ENCODE assay signal across 25 mouse cellular contexts in genomic region chr5:72798563-72798962, GRCm38 (mm10). TPM values are rescaled to one million over a fixed set of nuclear protein-coding genes. Genes with fewer than 3 reads are reported as not detected.
DNase-seq lines count a peak whose midpoint lies in the region; ATAC-seq and TF ChIP-seq lines count a peak whose summit lies in the region.
"Had no signal": no experiment of that assay in that cellular context is flagged by ENCODE, and none has a peak within 500 bp of the region (broad histone marks: within the 10 kb centered on the region; RNA-seq: fewer than 3 reads in every experiment).

No protein-coding gene starts in this region.

- TF ChIP-seq POLR2A in brain, embryonic 14.5 days (IDR thresholded peaks at IDR 0.05; ENCODE audit: borderline replicate concordance, extremely low read depth, insufficient read depth, insufficient read length, poor library complexity, severe bottlenecking) = no peak

- H3K9me3 ChIP-seq in midbrain, embryonic 11.5 days (ENCODE audit: control insufficient read depth, low read length) = no peaks in the 10 kb centered on the region
- H3K9me3 ChIP-seq in midbrain, postnatal 0 days (ENCODE audit: low read length) = no peaks in the 10 kb centered on the region
- no peaks in the 10 kb centered on the region for H3K9me3 ChIP-seq in midbrain, embryonic 13.5 days
- no peaks in the 10 kb centered on the region for H3K9me3 ChIP-seq in midbrain, embryonic 15.5 days
- H3K9me3 ChIP-seq: embryonic facial prominence, embryonic 13.5 days; embryonic facial prominence, embryonic 15.5 days; forebrain, embryonic 10.5 days; forebrain, embryonic 12.5 days had no signal

- no peaks in the 10 kb centered on the region for H3K27me3 ChIP-seq in midbrain, embryonic 11.5 days (ENCODE audit: control insufficient read depth, insufficient read depth, low read length)
- H3K27me3 ChIP-seq in midbrain, postnatal 0 days (ENCODE audit: insufficient read depth, low read length) = no peaks in the 10 kb centered on the region
- H3K27me3 ChIP-seq in midbrain, embryonic 13.5 days = no peaks in the 10 kb centered on the region
- H3K27me3 ChIP-seq in midbrain, embryonic 15.5 days (replicated peaks) = no peaks in the 10 kb centered on the region
- H3K27me3 ChIP-seq: embryonic facial prominence, embryonic 13.5 days; embryonic facial prominence, embryonic 15.5 days; forebrain, embryonic 12.5 days had no signal

- no peak for TF ChIP-seq CTCF in midbrain, postnatal 0 days (IDR thresholded peaks at IDR 0.05)
- no peak for TF ChIP-seq CTCF in brain, embryonic 14.5 days (IDR thresholded peaks at IDR 0.05; ENCODE audit: borderline replicate concordance, extremely low read depth, insufficient read depth, insufficient read length)

- no peak overlapping the region for H3K4me3 ChIP-seq in midbrain, embryonic 11.5 days (ENCODE audit: low read depth, low read length)
- H3K4me3 ChIP-seq in midbrain, postnatal 0 days (ENCODE audit: low read depth, low read length) = no peak overlapping the region
- H3K4me3 ChIP-seq in midbrain, embryonic 13.5 days (replicated peaks) = no peak overlapping the region
- no peak overlapping the region for H3K4me3 ChIP-seq in midbrain, embryonic 15.5 days
- H3K4me3 ChIP-seq: embryonic facial prominence, embryonic 13.5 days; embryonic facial prominence, embryonic 15.5 days; erythroblast, embryonic 14.5 days; forebrain, embryonic 10.5 days; forebrain, embryonic 12.5 days had no signal

- H3K4me1 ChIP-seq in midbrain, embryonic 11.5 days (ENCODE audit: control insufficient read depth, insufficient read depth, low read length) = peaks cover 3% of the 10 kb centered on the region; the same call in 1 of the 2 replicates
- H3K4me1 ChIP-seq in midbrain, postnatal 0 days (ENCODE audit: insufficient read depth, low read length) = no peaks in the 10 kb centered on the region
- 0 out of 2 replicates have a peak, but pooled peaks cover 5% of the 10 kb centered on the region for H3K4me1 ChIP-seq in midbrain, embryonic 13.5 days (replicated peaks)
- H3K4me1 ChIP-seq in midbrain, embryonic 15.5 days = peaks cover 4% of the 10 kb centered on the region; the same call in 1 of the 2 replicates

- H3K4me2 ChIP-seq in midbrain, embryonic 11.5 days = no peak overlapping the region
- no peak overlapping the region for H3K4me2 ChIP-seq in midbrain, postnatal 0 days (ENCODE audit: low read depth, low read length, poor library complexity, severe bottlenecking)
- no peak overlapping the region for H3K4me2 ChIP-seq in midbrain, embryonic 13.5 days (replicated peaks)
- no peak overlapping the region for H3K4me2 ChIP-seq in midbrain, embryonic 15.5 days
- H3K4me2 ChIP-seq: embryonic facial prominence, embryonic 13.5 days; embryonic facial prominence, embryonic 15.5 days; forebrain, embryonic 12.5 days had no signal

- no peak for ATAC-seq in midbrain, embryonic 11.5 days (ENCODE audit: low FRiP score)
- no peak for ATAC-seq in midbrain, postnatal 0 days (ENCODE audit: low FRiP score)
- peak; percentile 78 for ATAC-seq in midbrain, embryonic 13.5 days
- ATAC-seq in midbrain, embryonic 15.5 days (replicated peaks) = peak; percentile 75; the same call in 1 of the 2 replicates
- ATAC-seq: forebrain, embryonic 14.5 days; forebrain, embryonic 16.5 days had no signal

- H3K9ac ChIP-seq in midbrain, embryonic 11.5 days (ENCODE audit: low read length) = no peak overlapping the region
- no peak overlapping the region for H3K9ac ChIP-seq in midbrain, postnatal 0 days (replicated peaks; ENCODE audit: low read length, poor library complexity, severe bottlenecking)
- no peak overlapping the region for H3K9ac ChIP-seq in midbrain, embryonic 13.5 days (replicated peaks)
- H3K9ac ChIP-seq in midbrain, embryonic 15.5 days = no peak overlapping the region
- H3K9ac ChIP-seq: embryonic facial prominence, embryonic 13.5 days; embryonic facial prominence, embryonic 15.5 days; forebrain, embryonic 12.5 days had no signal

- no peak overlapping the region for H3K27ac ChIP-seq in midbrain, embryonic 11.5 days (ENCODE audit: low read depth, low read length)
- no peak overlapping the region for H3K27ac ChIP-seq in midbrain, postnatal 0 days (ENCODE audit: low read depth, low read length)
- H3K27ac ChIP-seq in midbrain, embryonic 13.5 days = no peak overlapping the region
- H3K27ac ChIP-seq in midbrain, embryonic 15.5 days = no peak overlapping the region
- H3K27ac ChIP-seq: embryonic facial prominence, embryonic 13.5 days; embryonic facial prominence, embryonic 15.5 days; forebrain, embryonic 10.5 days; forebrain, embryonic 12.5 days had no signal

- WGBS in midbrain, embryonic 11.5 days = 68% methylated on average over 4 of the region's 4 CpGs
- WGBS in midbrain, postnatal 0 days = 53% methylated on average over 4 of the region's 4 CpGs
- 64% methylated on average over 4 of the region's 4 CpGs for WGBS in midbrain, embryonic 13.5 days
- WGBS in midbrain, embryonic 15.5 days = 54% methylated on average over 4 of the region's 4 CpGs

- DNase-seq in midbrain, embryonic 11.5 days (ENCODE audit: low spot score, missing footprints) = peak; percentile 35
- DNase-seq in midbrain, postnatal 0 days (ENCODE audit: low spot score) = no peak
- DNase-seq in brain, embryonic 14.5 days (ENCODE audit: low read depth) = peak; percentile 35
- no peak for DNase-seq in adrenal gland, postnatal 36 days
- DNase-seq in testis, postnatal 10 days (ENCODE audit: low spot score) = no peak
- no peak for DNase-seq in right cerebral cortex, postnatal 25 days
- DNase-seq: adrenal gland, adult 2 months; adrenal gland, postnatal 10 days; adrenal gland, postnatal 25 days; cerebellum, adult 11 months; cerebellum, adult 18-20 months; cerebellum, adult 8-10 months; cerebellum, adult 9-11 months; cerebellum, postnatal 14 days; cerebellum, postnatal 36 days; embryo, embryonic 11 days had no signal

- no peaks in the 10 kb centered on the region for H3K36me3 ChIP-seq in midbrain, embryonic 11.5 days (ENCODE audit: control insufficient read depth, insufficient read depth, low read length)
- H3K36me3 ChIP-seq in midbrain, postnatal 0 days (ENCODE audit: insufficient read depth, low read length) = no peaks in the 10 kb centered on the region
- no peaks in the 10 kb centered on the region for H3K36me3 ChIP-seq in midbrain, embryonic 13.5 days
- no peaks in the 10 kb centered on the region for H3K36me3 ChIP-seq in midbrain, embryonic 15.5 days (replicated peaks)
- H3K36me3 ChIP-seq: embryonic facial prominence, embryonic 13.5 days; embryonic facial prominence, embryonic 15.5 days; forebrain, embryonic 10.5 days; forebrain, embryonic 12.5 days had no signal

RNA-seq across cellular contexts. Expression of gene Txk, which starts 46.0 kb away (rescaled TPM):
- not detected in 2 replicates for polyA plus RNA-seq in midbrain, embryonic 11.5 days (2014; fragmentation: Nextera tagmentation; extraction: Ambion mirVana)
- total RNA-seq in midbrain, postnatal 0 days (2014; rRNA removed) = 0.05 TPM in 1 of 2 replicates, not detected in the other
- 0.14 and 0.15 TPM in 2 replicates for polyA plus RNA-seq in midbrain, postnatal 0 days (2015; fragmentation: Nextera tagmentation; extraction: Ambion mirVana)
- 0.07 and 0.08 TPM in 2 replicates for polyA plus RNA-seq in brain, embryonic 14.5 days (2012; rRNA removed)
- 0.07 TPM in 1 of 2 replicates, not detected in the other for polyA plus RNA-seq in midbrain, embryonic 13.5 days (2015; fragmentation: Nextera tagmentation; extraction: Ambion mirVana)
- 0.14 and 0.17 TPM in 2 replicates for polyA plus RNA-seq in midbrain, embryonic 15.5 days (2015; fragmentation: Nextera tagmentation; extraction: Ambion mirVana)
- under 1 TPM; 0.10 TPM for total RNA-seq in adrenal gland, postnatal 36 days (2021)
- total RNA-seq: adrenal gland, postnatal 25 days had no signal
- polyA plus RNA-seq: adrenal gland, adult 2 months; erythroblast, embryonic 14.5 days; forebrain, embryonic 10.5 days; forebrain, embryonic 12.5 days; forebrain, embryonic 14.5 days had no signal

Comparison
In these comparisons a context has a peak if more than half of its experiments do, and no peak if none do; other contexts are left out.
1. ATAC-seq: peak in midbrain, embryonic 13.5 days (single experiment) and midbrain, embryonic 15.5 days (single experiment); none in midbrain, embryonic 11.5 days (single experiment) and midbrain, postnatal 0 days (single experiment).
2. DNase-seq: peak in midbrain, embryonic 11.5 days (single experiment) and brain, embryonic 14.5 days (single experiment); none in midbrain, postnatal 0 days (single experiment), adrenal gland, postnatal 36 days (0 of 2), testis, postnatal 10 days (single experiment) and right cerebral cortex, postnatal 25 days (single experiment).